Mouse (Mus musculus) cerebellum, adult 9-11 months (tissue): ENCODE results near the gene Uba3.
A peak's percentile ranks its signal among the peaks of the same experiment; 100 is the strongest.

Experiments
- DNase-seq: peaks from one replicate; pipeline ENCODE4 v3.0.0; 2022

The Uba3 gene

GRCm38 (mm10) chr6:97205439-97205885 lies at the start of gene Uba3:
Gene Uba3, minus strand, starts transcription at chr6:97205647.
- DNase-seq: peak; percentile 99

GRCm38 (mm10) chr6:97252711-97253221 lies 47.3 kb upstream of the Uba3 start, which contains the start of gene Lmod3:
Gene Lmod3, minus strand, starts transcription at chr6:97252759.
- DNase-seq: no peak

GRCm38 (mm10) chr6:97252086-97252485 lies 46.6 kb upstream of the Uba3 start:
- DNase-seq: no peak

- DNase-seq: no peak
Observed at GRCm38 (mm10) chr6:97250966-97251365, 45.5 kb upstream of the Uba3 start.

GRCm38 (mm10) chr6:97245200-97245599 lies 39.8 kb upstream of the Uba3 start:
- no peak for DNase-seq

GRCm38 (mm10) chr6:97242522-97242921 lies 37.1 kb upstream of the Uba3 start:
- no peak for DNase-seq

DNA sequence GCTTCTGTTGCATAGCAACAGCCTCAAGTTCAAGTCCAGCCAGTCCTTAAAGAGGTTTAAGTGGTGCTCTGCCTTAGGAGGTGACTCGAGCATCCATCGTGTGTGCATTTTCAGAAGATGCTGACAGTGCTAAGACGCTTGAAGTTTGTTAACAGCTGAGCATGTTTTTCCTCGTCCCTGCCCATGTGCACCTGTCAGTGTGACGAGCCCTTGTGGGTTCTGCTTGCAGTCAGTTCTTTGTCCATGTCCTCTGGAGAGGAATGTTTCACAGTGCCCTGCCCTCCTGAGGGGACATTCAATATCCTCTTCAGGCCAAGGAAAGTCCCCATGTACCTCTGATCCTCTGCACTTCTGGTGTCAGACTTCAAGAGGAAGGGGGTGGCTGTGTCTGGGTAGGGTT lies 34.6 kb upstream of the Uba3 start:
- no peak for DNase-seq

GRCm38 (mm10) chr6:97239360-97239759 lies 33.9 kb upstream of the Uba3 start:
- DNase-seq: no peak

DNA sequence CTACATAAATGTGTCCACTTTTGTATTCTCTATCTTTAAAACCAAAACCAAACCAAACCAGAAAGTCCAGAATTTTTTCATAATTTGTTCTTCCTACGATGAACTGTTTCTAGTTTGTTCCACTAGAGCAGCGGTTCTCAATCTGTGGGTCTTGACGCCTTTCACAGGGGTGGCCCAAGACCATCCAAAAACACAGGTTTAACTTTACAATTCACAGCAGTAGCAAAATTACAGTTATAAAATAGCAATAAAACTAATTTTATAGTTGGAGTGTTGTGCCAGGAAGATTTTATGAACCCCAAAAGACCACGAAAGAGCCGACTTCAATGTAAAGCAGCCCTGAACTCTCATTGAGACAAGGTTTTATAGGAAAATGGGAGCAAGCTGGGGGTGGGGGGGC lies 30.6 kb upstream of the Uba3 start:
- no peak for DNase-seq

DNA sequence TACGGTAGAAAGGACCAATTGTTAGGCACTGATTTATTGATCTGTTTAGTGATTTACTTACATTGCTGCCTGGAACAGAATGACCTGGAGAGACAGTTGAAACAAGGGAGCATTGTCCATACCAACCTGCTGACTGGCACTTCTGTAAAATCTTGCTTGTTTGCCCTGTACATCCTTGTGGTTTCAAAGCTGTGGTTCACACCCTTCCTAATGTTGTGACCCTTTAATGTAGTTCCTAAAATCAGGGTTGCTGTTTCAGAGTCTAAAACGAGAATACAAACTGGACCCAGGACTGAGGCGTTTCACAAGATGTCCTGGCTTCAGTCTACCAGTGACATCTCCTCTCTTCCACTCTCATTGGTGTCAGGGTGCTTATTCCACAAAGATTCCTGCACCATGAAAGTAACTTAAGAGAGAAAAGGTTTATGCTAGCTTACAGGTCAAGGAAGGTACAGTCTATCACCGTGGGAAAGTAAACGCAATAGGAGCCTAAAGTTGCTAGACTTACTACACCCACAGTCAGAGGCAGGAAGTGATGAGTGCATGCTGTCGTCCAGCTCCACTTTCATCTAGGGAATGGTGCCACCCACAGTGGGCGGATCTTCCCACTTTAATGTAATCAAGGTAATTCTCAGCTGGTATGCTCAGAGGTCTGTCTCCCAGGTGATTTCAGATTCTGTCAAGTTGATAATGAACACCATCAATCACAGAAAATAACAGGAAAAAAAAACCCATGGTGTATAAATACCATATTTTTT lies 29.6 kb upstream of the Uba3 start:
- no peak for DNase-seq

DNA sequence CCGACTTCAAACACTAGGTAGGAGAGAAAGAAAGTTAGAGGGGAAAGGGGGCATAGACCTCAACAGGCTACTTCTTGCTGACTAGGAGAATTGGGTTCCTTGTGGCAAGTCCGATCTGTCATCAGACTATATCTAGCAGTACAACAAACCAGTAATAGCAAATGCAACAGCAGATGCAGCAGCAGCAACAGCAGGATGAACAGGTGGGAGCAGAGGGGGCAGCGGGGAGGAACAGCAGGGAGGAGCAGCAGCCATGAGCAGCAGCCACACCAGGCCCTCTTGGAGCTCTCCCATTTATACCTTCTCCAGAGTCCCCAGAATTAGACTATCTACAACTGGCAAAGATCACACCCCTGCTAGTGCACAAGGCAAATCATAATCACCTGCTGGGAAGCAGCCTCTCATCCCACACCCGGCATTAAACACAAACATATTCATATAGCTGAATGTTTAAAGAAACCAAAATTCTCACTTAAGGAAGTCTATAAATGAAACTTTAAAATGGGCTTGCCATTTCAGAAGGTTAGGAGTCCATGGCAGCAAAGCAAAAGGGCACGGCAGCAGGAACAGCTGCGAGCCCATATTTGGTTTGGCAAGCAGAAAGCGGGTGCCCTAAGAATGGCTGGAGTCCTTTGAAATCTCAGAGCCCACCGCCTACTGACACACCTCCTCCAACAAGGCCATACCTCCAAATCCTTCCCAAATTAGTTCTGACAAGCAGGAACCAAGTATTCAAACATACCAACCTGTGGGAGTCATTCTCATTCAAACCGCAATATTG lies 21.8 kb upstream of the Uba3 start:
- no peak for DNase-seq

GRCm38 (mm10) chr6:97226083-97226491 lies 20.6 kb upstream of the Uba3 start:
- no peak for DNase-seq

GRCm38 (mm10) chr6:97224505-97224904 lies 19.1 kb upstream of the Uba3 start:
- DNase-seq: peak; percentile 38

- no peak for DNase-seq
Observed at GRCm38 (mm10) chr6:97223566-97223965, 18.1 kb upstream of the Uba3 start.

DNA sequence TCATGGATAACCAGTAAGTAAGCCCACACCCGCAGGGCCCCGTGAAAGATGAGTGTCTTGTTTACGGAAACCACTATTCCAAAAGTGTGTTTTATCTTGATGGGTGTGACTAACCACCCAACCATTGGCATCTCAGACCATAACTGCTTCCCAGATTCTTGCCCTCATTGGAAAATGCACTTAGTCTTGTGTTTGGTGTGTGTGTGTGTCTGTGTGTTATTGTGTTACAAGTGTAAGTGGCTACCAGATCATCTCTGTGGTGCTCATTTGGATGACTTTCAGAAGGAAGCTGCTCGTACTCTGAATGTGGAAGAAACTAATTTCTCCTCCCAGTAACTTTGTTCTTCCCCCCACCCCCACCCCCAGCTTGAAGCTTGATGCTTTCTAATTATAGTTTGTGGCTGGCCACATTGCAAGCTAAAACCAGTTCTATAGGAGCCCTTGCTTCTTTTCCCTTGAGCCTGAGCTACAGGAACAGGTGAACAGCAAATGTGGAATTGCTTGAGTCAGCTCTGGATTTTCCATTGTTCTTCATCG lies 17.6 kb upstream of the Uba3 start:
- no peak for DNase-seq

DNA sequence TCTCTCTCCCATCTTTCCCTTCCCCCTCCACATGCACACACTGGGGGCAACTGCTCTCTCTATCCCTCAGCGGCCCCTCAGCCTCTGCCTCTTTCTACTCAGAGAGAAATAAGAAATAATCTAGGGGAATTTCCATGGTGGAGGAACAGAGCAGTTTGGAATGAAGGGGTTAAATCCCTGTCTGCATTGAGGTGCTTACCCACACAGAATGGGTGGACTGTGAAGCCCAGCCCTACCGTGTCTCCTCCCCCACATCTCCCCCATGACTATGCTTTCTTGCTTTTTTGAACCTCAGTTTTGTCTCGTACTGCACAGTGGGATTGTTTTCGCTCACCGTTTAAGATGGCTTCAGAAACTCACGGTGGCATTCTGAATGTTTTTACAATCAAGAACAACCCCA lies 16.9 kb upstream of the Uba3 start:
- DNase-seq: no peak

DNA sequence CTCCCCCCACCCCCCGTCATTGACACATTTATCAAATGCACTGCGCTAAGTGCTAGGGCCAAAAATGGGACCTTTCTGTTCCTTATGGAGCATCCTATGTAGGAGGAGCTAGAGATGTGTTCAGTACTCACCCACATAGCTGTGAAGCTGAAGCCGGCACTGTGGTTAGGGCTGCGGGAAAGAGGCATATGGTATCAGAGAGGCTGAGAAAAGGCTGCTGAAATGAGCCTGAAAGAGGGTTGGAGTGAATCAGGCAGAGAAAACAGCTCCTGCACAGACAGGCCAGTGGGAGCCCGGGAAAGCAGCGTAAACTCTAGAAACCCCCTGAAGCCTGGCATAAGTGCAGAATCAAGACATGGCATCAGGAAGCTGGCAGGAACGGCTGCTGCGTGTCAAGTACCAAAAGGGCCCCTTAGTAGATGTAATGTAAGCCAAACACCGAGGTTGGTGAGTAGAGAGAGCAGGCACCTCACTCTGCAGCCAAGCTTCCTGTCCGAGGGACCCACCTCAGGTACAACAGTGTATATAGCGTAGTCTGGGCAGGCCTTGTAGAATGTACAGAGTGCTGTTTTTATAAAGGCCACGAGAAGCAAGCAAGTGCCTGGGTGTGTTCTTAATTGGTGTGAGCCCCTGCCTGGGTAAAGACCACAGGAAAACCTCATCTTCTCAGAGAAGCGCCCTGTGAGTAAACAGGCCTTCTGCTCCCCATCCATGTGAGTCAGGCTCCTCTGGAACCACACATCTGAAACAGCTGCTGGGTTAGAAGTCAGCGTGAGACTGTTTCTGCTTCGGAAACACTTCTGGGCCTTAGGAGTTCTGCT lies 16.0 kb upstream of the Uba3 start:
- DNase-seq: no peak

GRCm38 (mm10) chr6:97220672-97221071 lies 15.2 kb upstream of the Uba3 start:
- no peak for DNase-seq

- no peak for DNase-seq
Observed at GRCm38 (mm10) chr6:97216154-97216821, 10.8 kb upstream of the Uba3 start.

DNA sequence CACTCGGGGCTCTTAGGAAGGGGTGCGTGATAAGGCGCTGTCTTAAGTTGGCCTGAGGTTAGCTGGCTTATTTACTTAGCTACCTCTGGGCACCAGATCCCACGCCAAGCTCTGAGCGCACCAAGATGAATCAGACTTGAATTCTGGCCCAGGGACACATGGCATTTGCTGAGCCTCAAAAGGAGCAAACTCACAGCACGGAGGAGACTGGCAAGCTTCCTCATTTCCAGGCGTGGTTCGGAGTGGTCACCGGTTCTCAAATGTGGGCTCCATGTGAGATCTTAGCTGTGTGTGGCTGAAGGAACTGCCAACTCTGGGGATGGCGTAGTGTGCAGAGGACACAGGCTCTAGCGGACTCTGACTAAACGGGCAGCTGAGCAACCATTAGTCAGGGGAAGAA lies 6.5 kb upstream of the Uba3 start:
- DNase-seq: peak; percentile 83

DNA sequence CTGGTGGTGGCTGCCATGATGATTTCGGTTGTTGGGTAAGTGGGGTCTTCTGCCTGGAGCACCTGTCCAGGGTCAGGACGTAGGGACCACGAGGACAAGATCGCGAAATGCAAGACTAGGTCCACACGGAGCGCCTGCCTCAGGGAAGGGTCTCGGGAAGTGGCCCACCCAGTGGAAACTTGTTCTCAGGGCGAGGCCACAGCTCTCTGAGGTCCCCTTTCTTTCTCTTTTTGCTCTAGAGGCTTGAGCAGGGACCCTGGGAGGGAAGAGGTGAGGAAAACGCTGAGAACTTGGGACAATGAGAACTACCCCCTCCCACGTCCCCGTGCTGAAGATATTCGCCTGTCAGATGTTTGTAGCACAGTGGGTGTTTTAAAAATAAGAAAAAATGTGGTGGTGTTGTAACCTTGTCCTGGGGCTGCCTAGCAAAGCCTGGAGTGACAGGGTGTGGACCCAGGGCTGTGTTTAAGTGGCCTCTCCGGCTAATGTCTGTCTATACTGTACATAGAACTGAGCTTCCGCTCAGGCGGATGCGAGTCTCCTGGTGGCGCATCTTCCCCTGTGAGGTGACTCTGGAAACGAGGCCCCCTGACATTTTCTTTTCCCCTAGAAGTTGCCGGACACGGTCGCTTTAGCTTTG lies 5.6 kb upstream of the Uba3 start:
- DNase-seq: no peak
